Mouse (Mus musculus) embryonic facial prominence, embryonic 15.5 days (tissue): ENCODE measurements around the gene Ptpn1. TPM values are rescaled to one million over a fixed set of nuclear protein-coding genes. Genes with fewer than 3 reads are reported as not detected.

Experiments
- ATAC-seq: fragments of 200-750 bp; cut with Nextera tagmentation; 2 replicates; pipeline ENCODE4 v1.8.0; 2017; ENCODE audit warnings: low read depth, moderate TSS enrichment; ENCODE audit not compliant: insufficient number of reproducible peaks, low FRiP score, low TSS enrichment
- H3K27ac ChIP-seq: fragments of 300-500 bp; sonication (generic); replicated peaks from 2 replicates; pipeline ENCODE4 v1.5.1; 2015; ENCODE audit warnings: mild to moderate bottlenecking, inconsistent platforms
- H3K27me3 ChIP-seq: fragments of 300-500 bp; sonication (generic); 2 replicates; pipeline ENCODE4 v1.6.1; 2015; ENCODE audit warnings: inconsistent platforms
- H3K36me3 ChIP-seq: fragments of 300-500 bp; sonication (generic); 2 replicates; pipeline ENCODE4 v1.6.1; 2015; ENCODE audit warnings: mild to moderate bottlenecking, inconsistent platforms
- H3K4me1 ChIP-seq: fragments of 300-500 bp; sonication (generic); 2 replicates; pipeline ENCODE4 v1.6.1; 2015; ENCODE audit warnings: inconsistent platforms
- H3K4me2 ChIP-seq: fragments of 300-500 bp; sonication (generic); replicated peaks from 2 replicates; pipeline ENCODE4 v1.6.1; 2015; ENCODE audit warnings: mild to moderate bottlenecking, inconsistent platforms
- H3K4me3 ChIP-seq: fragments of 300-500 bp; sonication (generic); replicated peaks from 2 replicates; pipeline ENCODE4 v1.5.1; 2015; ENCODE audit warnings: mild to moderate bottlenecking, inconsistent platforms
- H3K9ac ChIP-seq: fragments of 300-500 bp; sonication (generic); 2 replicates; pipeline ENCODE4 v1.6.1; 2015; ENCODE audit warnings: inconsistent platforms
- H3K9me3 ChIP-seq: fragments of 300-500 bp; sonication (generic); replicated peaks from 2 replicates; pipeline ENCODE4 v1.6.1; 2016; ENCODE audit warnings: inconsistent platforms
- WGBS: fragments of 180-500 bp; shearing (Covaris S2); methylation state at CpG from one replicate; pipeline ENCODE4 v1.1.7; 2015; 5-methylcytosine and 5-hydroxymethylcytosine counted together
- polyA plus RNA-seq: library from polyadenylated mRNA; unstranded; fragments of >200 nt; fragmentation: Nextera tagmentation; extraction: Ambion mirVana; gene quantifications from 2 replicates; pipeline ENCODE4 v1.2.1, GENCODE M21; 2015

The Ptpn1 gene
- 60.6 and 61.5 TPM in 2 replicates for polyA plus RNA-seq

DNA sequence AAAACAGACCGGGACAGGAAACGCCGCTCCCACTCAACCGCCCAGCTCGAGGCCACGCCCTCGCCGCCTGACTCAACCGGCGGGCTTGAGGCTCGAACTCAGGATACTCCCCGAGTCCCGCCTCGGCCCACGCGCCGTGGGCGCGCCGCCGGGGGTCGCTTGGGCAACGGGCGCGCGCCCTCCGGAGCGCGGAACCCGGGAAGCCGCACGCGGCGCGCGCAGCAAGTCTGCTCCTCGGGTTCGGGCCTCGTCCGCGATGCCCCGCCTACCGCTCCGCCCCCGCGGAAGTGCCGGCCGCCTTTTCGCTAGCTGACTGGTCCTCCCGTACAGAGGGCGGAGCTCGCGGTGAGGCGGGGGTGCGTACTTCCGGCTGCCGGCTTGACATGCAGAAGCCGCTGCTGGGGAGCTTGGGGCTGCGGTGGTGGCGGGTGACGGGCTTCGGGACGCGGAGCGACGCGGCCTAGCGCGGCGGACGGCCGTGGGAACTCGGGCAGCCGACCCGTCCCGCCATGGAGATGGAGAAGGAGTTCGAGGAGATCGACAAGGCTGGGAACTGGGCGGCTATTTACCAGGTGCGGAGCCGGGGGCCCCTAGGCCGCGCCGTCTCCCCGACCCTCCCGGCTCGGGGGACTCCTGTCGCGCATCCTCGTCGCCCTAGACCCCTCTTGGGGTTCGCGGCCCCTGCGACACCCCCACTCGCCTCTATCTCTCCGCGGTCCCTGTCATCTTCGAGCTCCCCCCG lies at the start of gene Ptpn1:
Gene Ptpn1 (plus strand): TSS at position 73 of the 742 bp plus-strand sequence.
- Histone ChIP-seq H3K4me1 (peaks cover 40% of the 10 kb centered on the region), H3K9ac (peak within 1 kb of the TSS; percentile 80), H3K36me3 (no peaks in the 10 kb centered on the region), H3K27ac (peak within 1 kb of the TSS; percentile 86), H3K9me3 (no peaks in the 10 kb centered on the region), H3K27me3 (no peaks in the 10 kb centered on the region), H3K4me3 (peak within 1 kb of the TSS; percentile 94), H3K4me2 (peak within 1 kb of the TSS; percentile 76)
- under 1% methylated on average over 90 of the region's 99 CpGs for WGBS
- peak; percentile 95 for ATAC-seq

DNA sequence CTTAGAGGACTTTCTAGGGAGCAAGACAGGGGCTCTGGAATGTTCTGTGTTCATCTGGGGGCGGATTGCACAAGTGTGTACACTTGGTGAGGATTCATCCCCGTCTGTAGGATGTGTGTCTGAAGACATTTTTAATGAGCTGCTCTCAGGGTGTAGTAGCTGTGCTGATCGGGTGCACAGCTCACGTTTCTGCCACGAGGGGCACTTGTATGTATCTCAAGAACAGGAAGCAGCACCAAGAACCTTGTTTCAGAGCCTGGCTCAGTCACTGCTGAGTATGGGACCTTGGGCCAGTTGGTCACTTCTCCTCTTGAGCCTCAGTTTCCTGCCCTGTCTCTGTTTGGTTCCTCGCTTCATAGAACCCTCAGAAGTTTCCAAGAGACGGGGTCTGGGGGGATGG lies 45.4 kb upstream of the Ptpn1 start:
- H3K4me2 ChIP-seq = no peak overlapping the region
- H3K36me3 ChIP-seq = no peaks in the 10 kb centered on the region
- no peak overlapping the region for H3K4me3 ChIP-seq
- H3K27me3 ChIP-seq = no peaks in the 10 kb centered on the region
- ATAC-seq = no peak
- H3K27ac ChIP-seq = no peak overlapping the region
- WGBS = 65% methylated on average over 7 of the region's 7 CpGs
- H3K9me3 ChIP-seq = no peaks in the 10 kb centered on the region
- H3K4me1 ChIP-seq = peaks cover 16% of the 10 kb centered on the region
- no peak overlapping the region for H3K9ac ChIP-seq

DNA sequence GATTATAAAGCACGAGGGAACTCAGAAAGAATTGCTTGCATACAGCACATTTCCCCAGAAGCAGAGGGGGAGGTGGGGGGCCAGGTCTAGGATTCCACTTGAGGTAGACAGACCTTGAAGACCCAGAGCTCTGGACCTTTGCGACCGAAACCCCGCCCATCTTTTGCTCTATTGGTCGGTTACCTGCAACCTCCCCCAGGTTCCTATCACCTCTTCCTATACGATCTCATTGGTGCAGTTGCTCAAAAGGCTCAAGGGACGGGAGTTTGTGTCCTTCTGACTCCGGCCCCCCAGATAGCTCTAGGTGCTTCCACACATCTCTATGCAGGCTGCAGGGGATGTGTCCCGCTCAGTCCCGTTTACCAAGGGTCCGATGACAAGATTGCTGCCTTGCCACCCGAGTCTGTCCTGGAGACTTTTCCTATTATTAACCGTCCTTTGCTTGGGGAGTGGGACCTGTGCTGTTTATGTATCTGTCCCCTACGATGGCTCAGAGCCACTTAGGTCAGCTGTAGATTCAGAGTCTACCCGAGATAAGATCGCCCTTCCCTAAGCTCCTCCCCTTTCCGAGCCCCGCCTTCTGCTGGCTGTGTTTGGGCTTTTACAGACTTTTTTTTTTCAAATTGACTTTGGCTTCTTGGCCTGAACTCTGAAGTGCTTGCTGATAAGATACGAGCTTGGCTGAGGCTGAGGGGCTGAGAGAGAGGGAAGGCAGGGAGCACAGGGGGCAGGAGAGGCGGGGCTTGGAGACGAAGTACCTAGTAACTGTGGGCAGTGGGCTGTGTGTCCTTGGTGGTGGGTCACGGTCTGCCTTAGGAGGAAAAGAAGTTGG lies 44.1 kb upstream of the Ptpn1 start:
- no peak for ATAC-seq
- 0 out of 2 replicates have a peak overlapping the region, but pooled peaks have one; percentile 1 for H3K27ac ChIP-seq
- WGBS = 9% methylated on average over 22 of the region's 22 CpGs
- no peak overlapping the region for H3K9ac ChIP-seq
- no peaks in the 10 kb centered on the region for H3K9me3 ChIP-seq
- no peaks in the 10 kb centered on the region for H3K27me3 ChIP-seq
- peaks cover 20% of the 10 kb centered on the region for H3K4me1 ChIP-seq
- peak overlapping the region; percentile 59 for H3K4me2 ChIP-seq
- peak overlapping the region; percentile 30 for H3K4me3 ChIP-seq
- H3K36me3 ChIP-seq = no peaks in the 10 kb centered on the region

DNA sequence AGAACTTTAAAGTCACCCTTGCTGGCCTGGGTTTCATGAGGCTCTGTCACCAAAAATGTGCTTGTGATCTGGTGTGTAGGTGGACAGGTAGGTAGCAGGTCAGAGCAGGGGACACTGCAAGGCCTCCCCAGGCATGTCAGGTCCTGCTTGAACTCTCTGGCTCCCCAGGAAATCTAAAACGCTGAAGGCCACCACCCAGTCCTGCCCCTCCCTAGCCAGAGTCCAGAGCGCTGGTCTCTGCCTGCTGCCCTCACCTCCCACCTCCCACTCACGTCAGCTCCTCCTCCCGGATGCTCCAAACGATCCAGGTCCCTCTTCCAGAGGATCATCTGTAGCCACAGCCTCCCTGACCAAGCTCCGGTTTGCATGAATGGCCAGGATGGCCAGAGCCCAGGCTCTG lies 43.0 kb upstream of the Ptpn1 start:
- 60% methylated on average over 6 of the region's 6 CpGs for WGBS
- no peak for ATAC-seq
- H3K27me3 ChIP-seq = no peaks in the 10 kb centered on the region
- H3K4me1 ChIP-seq = peaks cover 20% of the 10 kb centered on the region
- H3K27ac ChIP-seq = no peak overlapping the region
- no peak overlapping the region for H3K9ac ChIP-seq
- no peak overlapping the region for H3K4me3 ChIP-seq
- H3K4me2 ChIP-seq = no peak overlapping the region
- no peaks in the 10 kb centered on the region for H3K36me3 ChIP-seq
- no peaks in the 10 kb centered on the region for H3K9me3 ChIP-seq

DNA sequence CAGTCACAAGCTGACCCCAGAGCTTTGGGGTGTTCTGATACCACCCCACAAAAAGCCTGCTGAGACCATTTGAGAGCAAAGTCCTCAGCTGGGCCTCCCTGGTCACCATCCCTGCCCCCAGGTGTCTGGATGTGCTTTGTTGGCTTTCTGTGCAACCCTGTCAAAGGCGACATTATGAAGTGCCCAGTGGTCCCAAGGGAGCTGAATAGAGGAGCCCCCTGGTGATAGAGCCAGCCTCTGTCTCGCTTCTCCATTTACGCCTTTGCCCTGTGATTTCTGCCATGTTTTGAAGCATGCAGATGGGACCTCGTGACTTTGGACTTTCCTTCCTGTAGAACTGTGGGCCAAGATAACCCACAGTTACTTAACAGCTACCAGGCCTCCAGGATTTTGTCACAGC lies 42.0 kb upstream of the Ptpn1 start:
- 71% methylated on average over 4 of the region's 4 CpGs for WGBS
- Histone ChIP-seq H3K27ac (no peak overlapping the region), H3K36me3 (no peaks in the 10 kb centered on the region), H3K9ac (no peak overlapping the region), H3K27me3 (no peaks in the 10 kb centered on the region), H3K4me2 (no peak overlapping the region), H3K4me1 (peaks cover 22% of the 10 kb centered on the region), H3K4me3 (no peak overlapping the region), H3K9me3 (no peaks in the 10 kb centered on the region)
- ATAC-seq = no peak

DNA sequence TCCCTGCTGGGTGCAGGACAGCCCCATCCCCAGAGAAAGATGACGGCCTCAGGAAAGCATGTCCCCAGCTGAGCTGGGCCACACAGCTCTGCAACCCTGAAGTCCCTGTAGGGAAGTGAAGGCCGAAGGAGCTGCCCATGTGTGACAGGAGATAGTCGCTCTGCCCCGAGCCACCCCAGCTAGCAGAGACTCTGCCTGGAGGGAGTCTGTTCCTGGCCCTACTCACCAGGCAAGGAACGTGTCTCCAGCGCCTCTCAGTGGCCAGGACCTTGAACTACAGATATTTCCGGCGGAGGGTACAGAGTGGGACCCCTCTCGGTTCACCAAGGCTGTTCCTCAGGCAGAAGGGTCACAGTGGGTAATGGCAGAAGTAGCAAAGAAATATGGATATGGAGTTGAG lies 39.9 kb upstream of the Ptpn1 start:
- 18% methylated on average over 9 of the region's 9 CpGs for WGBS
- no peaks in the 10 kb centered on the region; the same call in 1 of the 2 replicates for H3K27me3 ChIP-seq
- H3K9ac ChIP-seq = no peak overlapping the region
- no peaks in the 10 kb centered on the region for H3K9me3 ChIP-seq
- H3K4me3 ChIP-seq = no peak overlapping the region
- H3K4me1 ChIP-seq = peaks cover 31% of the 10 kb centered on the region
- peak; percentile 9; the same call in 1 of the 2 replicates for ATAC-seq
- no peak overlapping the region for H3K27ac ChIP-seq
- no peaks in the 10 kb centered on the region for H3K36me3 ChIP-seq
- H3K4me2 ChIP-seq = no peak overlapping the region

DNA sequence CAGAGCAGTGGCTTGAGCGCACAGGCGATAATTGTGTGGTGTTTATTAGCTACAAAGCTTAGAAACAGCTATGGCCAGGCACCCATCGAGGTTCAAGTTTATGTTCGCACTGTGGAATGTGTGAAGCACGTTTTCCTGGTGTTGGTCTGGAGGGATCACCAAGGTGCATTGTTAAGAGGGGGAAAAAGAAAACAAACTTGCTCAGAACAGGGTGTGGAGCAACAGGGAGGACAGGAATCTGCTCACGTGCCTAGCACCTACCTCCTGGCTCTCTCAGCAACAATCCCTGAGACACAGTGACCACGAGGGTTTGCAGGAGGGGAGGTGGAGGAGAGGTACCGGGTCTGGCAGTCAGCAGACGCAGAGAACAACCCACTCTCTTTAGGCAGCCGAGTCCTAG lies 38.2 kb upstream of the Ptpn1 start:
- no peaks in the 10 kb centered on the region for H3K36me3 ChIP-seq
- H3K27me3 ChIP-seq = no peaks in the 10 kb centered on the region; the same call in 1 of the 2 replicates
- 60% methylated on average over 10 of the region's 10 CpGs for WGBS
- no peak overlapping the region for H3K9ac ChIP-seq
- no peak for ATAC-seq
- no peak overlapping the region for H3K27ac ChIP-seq
- peaks cover 25% of the 10 kb centered on the region for H3K4me1 ChIP-seq
- no peak overlapping the region for H3K4me2 ChIP-seq
- H3K4me3 ChIP-seq = no peak overlapping the region
- H3K9me3 ChIP-seq = no peaks in the 10 kb centered on the region

DNA sequence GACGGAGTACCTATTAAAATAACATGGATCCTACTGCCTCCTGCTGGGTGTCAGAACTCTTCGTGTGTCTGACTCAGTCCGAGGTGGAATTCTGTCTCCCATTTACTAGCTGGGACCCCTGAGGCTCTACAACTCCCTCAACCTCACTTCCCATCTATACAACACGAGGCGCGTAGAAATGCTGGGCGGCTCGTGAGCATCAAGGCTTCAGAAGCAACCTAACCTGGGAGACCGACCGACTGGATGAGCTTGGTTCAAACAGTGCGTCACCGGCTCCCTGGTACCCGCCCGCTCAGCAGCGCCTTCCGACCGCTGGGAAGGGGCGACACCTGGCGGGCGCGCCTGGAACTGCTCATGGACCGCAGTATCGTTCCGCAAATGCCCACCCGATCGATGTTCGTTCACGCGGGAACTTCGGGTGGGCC lies 36.9 kb upstream of the Ptpn1 start:
- no peaks in the 10 kb centered on the region; the same call in 1 of the 2 replicates for H3K27me3 ChIP-seq
- no peak overlapping the region for H3K27ac ChIP-seq
- peak overlapping the region; percentile 28 for H3K4me3 ChIP-seq
- no peaks in the 10 kb centered on the region for H3K9me3 ChIP-seq
- H3K9ac ChIP-seq = no peak overlapping the region
- ATAC-seq = peak; percentile 64
- H3K4me2 ChIP-seq = peak overlapping the region; percentile 57
- under 1% methylated on average over 30 of the region's 30 CpGs for WGBS
- H3K36me3 ChIP-seq = no peaks in the 10 kb centered on the region
- H3K4me1 ChIP-seq = peaks cover 27% of the 10 kb centered on the region

DNA sequence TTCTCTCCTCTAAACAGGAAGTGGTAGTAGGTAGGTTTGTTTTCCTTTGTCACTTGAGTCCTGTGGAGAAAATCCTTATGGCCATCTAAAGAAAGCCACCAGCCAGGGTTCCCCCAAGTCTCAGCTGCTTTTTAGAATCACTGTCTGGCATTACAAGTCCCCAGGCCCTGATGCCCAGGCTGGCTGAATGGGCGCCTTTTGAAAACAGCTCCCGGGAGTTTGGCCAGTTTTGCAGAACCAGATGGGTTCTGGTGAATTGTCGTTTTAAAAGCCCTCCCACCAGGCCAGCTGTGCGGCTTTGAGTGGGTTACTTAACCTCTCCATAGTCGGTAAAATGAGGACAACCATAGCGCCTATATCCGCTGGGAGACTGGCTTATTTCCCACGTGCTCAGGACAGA lies 34.0 kb upstream of the Ptpn1 start:
- no peak overlapping the region for H3K9ac ChIP-seq
- no peaks in the 10 kb centered on the region; the same call in 1 of the 2 replicates for H3K27me3 ChIP-seq
- H3K4me1 ChIP-seq = peaks cover 33% of the 10 kb centered on the region
- H3K4me3 ChIP-seq = no peak overlapping the region
- no peaks in the 10 kb centered on the region for H3K9me3 ChIP-seq
- no peaks in the 10 kb centered on the region for H3K36me3 ChIP-seq
- ATAC-seq = no peak
- WGBS = 68% methylated on average over 8 of the region's 8 CpGs
- no peak overlapping the region for H3K4me2 ChIP-seq
- H3K27ac ChIP-seq = no peak overlapping the region

DNA sequence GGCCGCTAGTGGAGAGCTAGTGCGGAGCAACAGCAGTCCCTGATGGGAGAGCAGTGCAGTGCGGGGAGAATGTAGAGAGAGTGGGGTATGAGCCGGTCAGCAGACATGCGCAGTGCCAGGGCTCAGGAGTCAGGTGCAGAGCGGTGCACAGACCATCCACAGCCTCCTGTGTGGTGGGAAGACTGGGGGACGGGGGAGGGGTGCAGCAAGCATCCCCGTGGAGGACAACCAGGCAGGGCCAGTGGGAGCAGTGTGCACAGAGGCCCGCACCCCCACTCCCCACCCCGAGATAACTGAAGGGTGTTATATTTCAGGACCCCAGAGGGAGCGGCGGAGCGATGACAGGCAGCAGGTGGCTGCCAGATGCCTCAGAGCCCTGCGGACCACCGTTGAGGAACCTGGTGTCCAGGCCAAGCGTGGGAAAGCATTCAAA lies 31.9 kb upstream of the Ptpn1 start:
- WGBS = 16% methylated on average over 16 of the region's 16 CpGs
- Histone ChIP-seq H3K9me3 (no peaks in the 10 kb centered on the region), H3K27me3 (no peaks in the 10 kb centered on the region; the same call in 1 of the 2 replicates), H3K9ac (no peak overlapping the region), H3K27ac (0 out of 2 replicates have a peak overlapping the region, but pooled peaks have one; percentile 7), H3K4me2 (no peak overlapping the region), H3K36me3 (no peaks in the 10 kb centered on the region), H3K4me1 (peaks cover 40% of the 10 kb centered on the region), H3K4me3 (no peak overlapping the region)
- ATAC-seq = peak; percentile 31

DNA sequence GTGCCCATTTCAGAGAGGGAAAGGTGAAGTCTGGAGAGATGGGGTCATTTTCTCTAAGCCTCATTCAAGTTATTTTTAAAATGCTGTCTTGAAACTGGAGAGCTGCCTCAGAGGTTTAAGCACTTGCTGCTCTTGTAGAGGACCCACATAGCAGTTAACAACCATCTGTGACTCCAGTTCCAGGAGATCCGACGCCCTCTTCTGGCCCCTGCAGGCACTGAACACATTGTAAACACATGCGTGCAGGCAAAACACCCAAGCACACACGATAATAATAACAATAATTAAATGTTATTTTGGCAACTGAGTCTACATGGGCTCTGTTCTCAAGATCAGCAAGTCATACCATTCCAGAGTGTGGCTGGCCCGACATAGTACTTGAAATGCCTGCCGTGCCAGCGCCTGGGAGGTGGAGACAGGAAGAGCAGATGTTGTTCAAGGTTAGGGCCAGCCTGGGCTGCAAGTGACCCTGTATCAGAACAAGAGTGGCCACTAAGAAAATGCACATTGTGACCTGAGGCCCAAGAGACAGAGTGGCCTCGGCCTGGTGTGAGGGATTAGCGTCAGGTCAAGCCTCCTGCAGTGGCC lies 29.6 kb upstream of the Ptpn1 start:
- H3K36me3 ChIP-seq = no peaks in the 10 kb centered on the region
- no peak overlapping the region for H3K4me2 ChIP-seq
- no peak overlapping the region for H3K4me3 ChIP-seq
- peaks cover 30% of the 10 kb centered on the region for H3K4me1 ChIP-seq
- H3K27me3 ChIP-seq = no peaks in the 10 kb centered on the region; the same call in 1 of the 2 replicates
- H3K9ac ChIP-seq = no peak overlapping the region
- WGBS = 55% methylated on average over 9 of the region's 9 CpGs
- no peak for ATAC-seq
- H3K9me3 ChIP-seq = no peaks in the 10 kb centered on the region
- no peak overlapping the region for H3K27ac ChIP-seq
